Mouse (Mus musculus): Measurements from ENCODE around the gene 4931406C07Rik. TPM values are rescaled to one million over a fixed set of nuclear protein-coding genes. Genes with fewer than 3 reads are reported as not detected.
A peak's percentile ranks its signal among the peaks of the same experiment; 100 is the strongest.

Gene 4931406C07Rik
- polyA plus RNA-seq, 1 experiment, result 28.9 TPM

DNA sequence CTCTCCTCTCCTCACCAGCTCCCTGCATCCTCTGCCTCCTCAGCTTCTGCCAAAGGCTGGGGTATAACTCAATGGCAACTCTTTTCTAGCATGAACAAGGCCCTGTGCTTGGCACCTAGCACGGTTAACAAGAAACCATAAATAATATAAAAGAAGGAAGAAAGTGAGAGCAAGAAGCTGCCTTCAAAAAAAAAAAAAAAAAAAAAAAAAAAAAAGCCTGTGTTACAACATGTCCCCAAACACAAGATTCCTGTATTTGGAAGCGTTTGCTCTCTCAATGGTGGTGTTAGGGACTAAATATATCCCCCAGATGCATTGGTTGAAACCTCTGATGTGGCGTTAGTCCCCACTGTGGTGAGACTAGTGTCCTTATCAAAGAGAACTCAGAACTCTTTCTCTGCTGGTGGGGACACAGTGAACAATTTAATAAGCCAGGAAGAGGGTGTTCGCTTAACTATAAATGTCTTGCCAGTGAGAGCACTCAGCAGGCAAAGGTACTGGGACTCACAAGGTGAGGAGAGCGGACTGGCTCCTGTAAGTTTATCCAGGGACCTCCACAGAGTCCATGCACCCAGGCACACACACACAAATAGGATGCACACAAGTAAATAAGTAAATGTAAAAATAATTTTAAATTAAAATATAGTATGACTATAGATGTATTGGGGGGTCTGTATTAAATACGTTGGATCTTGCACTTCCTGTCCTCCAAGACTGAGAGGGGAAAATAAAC is 65.2 kb downstream of the 4931406C07Rik start:
- Histone ChIP-seq H3K4me3 (ENCODE audit: insufficient read depth, low read length) (no peak overlapping the region), H3K4me1 (ENCODE audit: control insufficient read depth, insufficient read depth, low read length) (no peaks in the 10 kb centered on the region), H3K27ac (ENCODE audit: insufficient read depth, low read length) (no peak overlapping the region)
- TF ChIP-seq POLR2A (IDR thresholded peaks at IDR 0.05; ENCODE audit: extremely low read depth, insufficient read depth, low read length) (no peak), CTCF (IDR thresholded peaks at IDR 0.05; ENCODE audit: extremely low read depth, insufficient read depth, low read length) (no peak)

- Histone ChIP-seq H3K4me3 (ENCODE audit: insufficient read depth, low read length) (peak overlapping the region; percentile 61; the same call in 1 of the 2 replicates), H3K27ac (ENCODE audit: insufficient read depth, low read length) (no peak overlapping the region), H3K4me1 (ENCODE audit: control insufficient read depth, insufficient read depth, low read length) (no peaks in the 10 kb centered on the region)
- TF ChIP-seq CTCF (IDR thresholded peaks at IDR 0.05; ENCODE audit: extremely low read depth, insufficient read depth, low read length), result no peak
- TF ChIP-seq POLR2A (IDR thresholded peaks at IDR 0.05; ENCODE audit: extremely low read depth, insufficient read depth, low read length), result no peak
Measured at GRCm38 (mm10) chr9:15240006-15240405, 66.2 kb downstream of the 4931406C07Rik start.

DNA sequence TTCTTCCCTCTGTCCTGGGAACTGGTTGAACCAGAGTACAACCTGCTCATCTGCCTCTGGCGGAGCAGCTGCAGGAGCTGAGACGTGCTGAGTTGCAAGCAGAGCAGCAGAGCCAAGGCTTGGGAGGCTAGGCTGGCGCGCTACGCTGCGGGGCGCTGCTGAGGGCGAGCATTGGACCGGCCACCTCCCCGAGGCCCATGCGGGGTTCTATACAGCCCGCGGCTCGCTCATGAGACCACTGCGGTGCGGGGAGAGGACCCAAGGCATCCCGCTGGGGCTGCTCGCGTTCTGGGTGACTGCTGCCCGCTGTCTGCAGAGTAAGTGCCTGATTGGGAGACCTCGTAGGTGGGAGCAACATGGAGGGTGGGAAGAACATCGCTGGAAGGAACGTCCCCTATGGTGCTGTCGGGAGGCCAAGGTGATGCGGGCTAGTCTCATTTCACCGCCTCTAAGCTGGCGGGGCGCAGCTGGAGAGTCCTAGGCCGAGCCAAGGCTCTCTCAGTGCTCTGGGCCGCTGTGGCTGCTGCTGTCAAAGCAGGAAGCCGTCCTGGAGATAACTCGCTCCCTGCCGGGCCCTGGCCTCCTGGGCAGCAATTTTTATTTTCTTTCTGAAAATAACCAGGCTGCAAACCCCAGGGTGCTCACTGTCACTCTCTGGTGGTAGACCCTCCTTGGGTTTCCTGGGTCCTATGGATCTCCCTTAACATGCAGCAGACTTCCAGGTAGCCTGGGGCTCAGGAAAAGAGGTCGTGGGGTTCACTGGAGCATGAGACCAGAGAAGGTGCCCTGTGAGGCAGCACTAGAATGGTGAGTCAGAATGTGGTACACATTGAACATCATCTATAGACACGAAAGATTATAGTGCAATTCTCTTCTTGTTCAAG is 67.0 kb downstream of the 4931406C07Rik start, which contains the start of gene Vstm5:
Gene Vstm5 (plus strand): TSS at position 4 of the 884 bp plus-strand sequence.
- Histone ChIP-seq H3K4me1 (ENCODE audit: control insufficient read depth, insufficient read depth, low read length) (no peaks in the 10 kb centered on the region), H3K27ac (ENCODE audit: insufficient read depth, low read length) (no peak within 1 kb of the TSS), H3K4me3 (ENCODE audit: insufficient read depth, low read length) (peak within 1 kb of the TSS; percentile 61)
- peak; percentile 27; the same call in 1 of the 2 replicates for TF ChIP-seq CTCF (IDR thresholded peaks at IDR 0.05; ENCODE audit: extremely low read depth, insufficient read depth, low read length)
- TF ChIP-seq POLR2A (IDR thresholded peaks at IDR 0.05; ENCODE audit: extremely low read depth, insufficient read depth, low read length), result no peak

GRCm38 (mm10) chr9:15238297-15238990 is 67.8 kb downstream of the 4931406C07Rik start:
- peak overlapping the region; percentile 61 for H3K4me3 ChIP-seq (ENCODE audit: insufficient read depth, low read length)
- H3K27ac ChIP-seq (ENCODE audit: insufficient read depth, low read length), result no peak overlapping the region
- H3K4me1 ChIP-seq (ENCODE audit: control insufficient read depth, insufficient read depth, low read length), result no peaks in the 10 kb centered on the region
- no peak for TF ChIP-seq CTCF (IDR thresholded peaks at IDR 0.05; ENCODE audit: extremely low read depth, insufficient read depth, low read length)
- no peak for TF ChIP-seq POLR2A (IDR thresholded peaks at IDR 0.05; ENCODE audit: extremely low read depth, insufficient read depth, low read length)

- no peak overlapping the region for H3K4me3 ChIP-seq (ENCODE audit: insufficient read depth, low read length)
- no peaks in the 10 kb centered on the region for H3K4me1 ChIP-seq (ENCODE audit: control insufficient read depth, insufficient read depth, low read length)
- no peak overlapping the region for H3K27ac ChIP-seq (ENCODE audit: insufficient read depth, low read length)
- TF ChIP-seq POLR2A (IDR thresholded peaks at IDR 0.05; ENCODE audit: extremely low read depth, insufficient read depth, low read length) (no peak), CTCF (IDR thresholded peaks at IDR 0.05; ENCODE audit: extremely low read depth, insufficient read depth, low read length) (no peak)
Measured at GRCm38 (mm10) chr9:15237516-15238296, 68.5 kb downstream of the 4931406C07Rik start.

GRCm38 (mm10) chr9:15235986-15236385 is 70.3 kb downstream of the 4931406C07Rik start:
- no peak for TF ChIP-seq POLR2A (IDR thresholded peaks at IDR 0.05; ENCODE audit: extremely low read depth, insufficient read depth, low read length)
- TF ChIP-seq CTCF (IDR thresholded peaks at IDR 0.05; ENCODE audit: extremely low read depth, insufficient read depth, low read length), result no peak
- Histone ChIP-seq H3K4me1 (ENCODE audit: control insufficient read depth, insufficient read depth, low read length) (no peaks in the 10 kb centered on the region), H3K27ac (ENCODE audit: insufficient read depth, low read length) (no peak overlapping the region), H3K4me3 (ENCODE audit: insufficient read depth, low read length) (no peak overlapping the region)

GRCm38 (mm10) chr9:15233604-15234003 is 72.6 kb downstream of the 4931406C07Rik start:
- Histone ChIP-seq H3K4me3 (ENCODE audit: insufficient read depth, low read length) (no peak overlapping the region), H3K4me1 (ENCODE audit: control insufficient read depth, insufficient read depth, low read length) (no peaks in the 10 kb centered on the region), H3K27ac (ENCODE audit: insufficient read depth, low read length) (no peak overlapping the region)
- TF ChIP-seq CTCF (IDR thresholded peaks at IDR 0.05; ENCODE audit: extremely low read depth, insufficient read depth, low read length), result no peak

Other genes with a start within 250 kb of the 4931406C07Rik start
- not detected in 2 replicates for gene Hephl1, start 194.3 kb downstream of the 4931406C07Rik start, polyA plus RNA-seq (2012; rRNA removed)
- 18.7 and 18.9 TPM in 2 replicates for gene Vstm5, start 67.4 kb downstream of the 4931406C07Rik start, polyA plus RNA-seq (2012; rRNA removed)
- gene Med17, start 26.5 kb downstream of the 4931406C07Rik start, polyA plus RNA-seq (2012; rRNA removed), result 38.0 and 41.9 TPM in 2 replicates
- gene Taf1d, start 234 bp downstream of the 4931406C07Rik start, polyA plus RNA-seq (2012; rRNA removed), result 28.2 and 32.0 TPM in 2 replicates
- 19.9 and 21.0 TPM in 2 replicates for gene Cep295, start 51.3 kb upstream of the 4931406C07Rik start, polyA plus RNA-seq (2012; rRNA removed)
- gene Smco4, start 187.0 kb upstream of the 4931406C07Rik start, polyA plus RNA-seq (2012; rRNA removed), result 4.0 and 4.2 TPM in 2 replicates

Measured in cortical plate, adult 2 months (tissue).